Mouse (Mus musculus) intestine, postnatal 0 days (tissue): ENCODE data around the gene 4930558K02Rik. TPM values are rescaled to one million over a fixed set of nuclear protein-coding genes. Genes with fewer than 3 reads are reported as not detected.

Source experiments
- ATAC-seq: fragments of 200-750 bp; cut with Nextera tagmentation; 2 replicates; pipeline ENCODE4 v1.8.0; 2017; ENCODE audit warnings: mild to moderate bottlenecking, moderate TSS enrichment, moderate library complexity
- H3K27ac ChIP-seq: fragments of 300-500 bp; sonication (generic); 2 replicates; pipeline ENCODE4 v1.5.1; 2014; ENCODE audit warnings: mild to moderate bottlenecking, low read depth, low read length, moderate library complexity
- H3K27me3 ChIP-seq: fragments of 300-500 bp; sonication (generic); replicated peaks from 2 replicates; pipeline ENCODE4 v1.6.1; 2014; ENCODE audit warnings: low read length, mixed read lengths; ENCODE audit not compliant: control insufficient read depth, insufficient read depth
- H3K36me3 ChIP-seq: fragments of 300-500 bp; sonication (generic); 2 replicates; pipeline ENCODE4 v1.6.1; 2014; ENCODE audit warnings: mild to moderate bottlenecking, moderate library complexity; ENCODE audit not compliant: control insufficient read depth, insufficient read depth
- H3K4me1 ChIP-seq: fragments of 300-500 bp; sonication (generic); replicated peaks from 2 replicates; pipeline ENCODE4 v1.6.1; 2014; ENCODE audit warnings: antibody characterized with exemption, low read length, mixed read lengths; ENCODE audit not compliant: control insufficient read depth, insufficient read depth
- H3K4me2 ChIP-seq: fragments of 300-500 bp; sonication (generic); replicated peaks from 2 replicates; pipeline ENCODE4 v1.6.1; 2014; ENCODE audit warnings: low read depth, mild to moderate bottlenecking, moderate library complexity
- H3K4me3 ChIP-seq: fragments of 300-500 bp; sonication (generic); 2 replicates; pipeline ENCODE4 v1.5.1; 2014; ENCODE audit warnings: low read depth, low read length
- H3K9ac ChIP-seq: fragments of 300-500 bp; sonication (generic); 2 replicates; pipeline ENCODE4 v1.6.1; 2014; ENCODE audit warnings: mild to moderate bottlenecking, low read depth, low read length
- H3K9me3 ChIP-seq: fragments of 300-500 bp; sonication (generic); 2 replicates; pipeline ENCODE4 v1.6.1; 2016; ENCODE audit warnings: mixed run types; ENCODE audit not compliant: control insufficient read depth
- CTCF ChIP-seq: sonication (generic); IDR thresholded peaks from 2 replicates; pipeline ENCODE4 v1.5.1; 2016; ENCODE audit warnings: low read depth, mild to moderate bottlenecking, control low read depth, antibody characterized with exemption, moderate library complexity
- WGBS: fragments of 180-500 bp; shearing (Covaris S2); extraction: QIAGEN DNeasy Blood & Tissue Kit; methylation state at CpG from one replicate; pipeline ENCODE4 v1.1.7; 2014; 5-methylcytosine and 5-hydroxymethylcytosine counted together
- polyA plus RNA-seq: library from polyadenylated mRNA; unstranded; fragments of >200 nt; fragmentation: Nextera tagmentation; extraction: Ambion mirVana; gene quantifications from 2 replicates; pipeline ENCODE4 v1.2.1, GENCODE M21; 2015

Gene 4930558K02Rik
- polyA plus RNA-seq, 1 experiment from 2014 or later, result not detected

DNA sequence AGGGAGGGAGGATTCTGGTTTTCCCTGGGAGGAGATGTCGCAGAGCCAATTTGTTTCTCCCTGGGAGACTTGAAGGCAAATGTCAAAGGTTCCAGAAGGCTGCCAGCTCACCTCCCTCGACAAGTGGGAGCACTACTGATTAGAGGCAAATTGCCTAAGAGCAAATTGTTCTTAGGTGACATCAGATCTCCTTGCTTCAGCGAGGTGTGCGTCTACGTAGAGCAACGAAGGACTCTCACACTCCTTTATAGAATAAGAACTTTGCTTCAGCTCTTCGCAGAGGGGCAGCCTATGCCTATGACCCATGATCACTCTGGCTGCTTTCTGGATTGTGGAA, 65.8 kb downstream of the 4930558K02Rik start:
- Histone ChIP-seq H3K4me3 (no peak overlapping the region), H3K4me2 (no peak overlapping the region), H3K27ac (peak overlapping the region; percentile 91), H3K4me1 (no peaks in the 10 kb centered on the region), H3K9ac (no peak overlapping the region), H3K27me3 (no peaks in the 10 kb centered on the region), H3K36me3 (no peaks in the 10 kb centered on the region), H3K9me3 (no peaks in the 10 kb centered on the region)
- 45% methylated on average over 7 of the region's 7 CpGs for WGBS
- peak; percentile 80 for ATAC-seq
- TF ChIP-seq CTCF, result no peak

- peak; percentile 93 for ATAC-seq
These were observed 66.3 kb downstream of the 4930558K02Rik start for GRCm38 (mm10) chr1:161912940-161913647.

DNA sequence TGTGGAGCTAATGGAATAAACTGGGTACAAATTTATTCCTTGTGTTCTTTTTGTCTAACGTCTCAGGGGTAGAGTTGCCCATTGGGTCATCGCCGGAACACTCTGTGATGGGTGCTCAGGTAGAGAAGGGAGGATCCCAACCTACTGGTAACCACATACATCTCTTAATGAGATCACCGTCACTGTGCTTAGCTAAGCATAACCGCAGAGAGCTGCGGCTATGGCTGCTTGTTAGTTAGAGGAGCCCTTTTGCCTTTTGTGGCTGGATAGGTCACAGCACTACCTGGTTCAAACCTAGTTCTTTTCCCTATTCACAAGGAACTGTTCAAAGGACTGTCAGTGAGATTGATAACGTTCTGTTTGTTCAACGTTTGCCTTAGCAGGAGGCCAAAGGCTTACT, 70.4 kb downstream of the 4930558K02Rik start:
- ATAC-seq, result no peak
- no peak overlapping the region for H3K9ac ChIP-seq
- no peak for TF ChIP-seq CTCF
- no peaks in the 10 kb centered on the region for H3K36me3 ChIP-seq
- 68% methylated on average over 8 of the region's 8 CpGs for WGBS
- no peak overlapping the region for H3K4me3 ChIP-seq
- H3K9me3 ChIP-seq, result no peaks in the 10 kb centered on the region
- no peak overlapping the region for H3K27ac ChIP-seq
- H3K4me2 ChIP-seq, result no peak overlapping the region
- H3K4me1 ChIP-seq, result no peaks in the 10 kb centered on the region; the same call in 1 of the 2 replicates
- H3K27me3 ChIP-seq, result no peaks in the 10 kb centered on the region

More at GRCm38 (mm10) chr1:161912940-161913647, 66.3 kb downstream of the 4930558K02Rik start:
- no peaks in the 10 kb centered on the region; the same call in 1 of the 2 replicates for H3K4me1 ChIP-seq
- no peaks in the 10 kb centered on the region for H3K36me3 ChIP-seq
- WGBS, result 41% methylated on average over 4 of the region's 4 CpGs
- no peak overlapping the region for H3K4me3 ChIP-seq
- H3K4me2 ChIP-seq, result no peak overlapping the region
- H3K27me3 ChIP-seq, result no peaks in the 10 kb centered on the region
- no peaks in the 10 kb centered on the region for H3K9me3 ChIP-seq
- H3K27ac ChIP-seq, result peak overlapping the region; percentile 91
- no peak for TF ChIP-seq CTCF
- no peak overlapping the region for H3K9ac ChIP-seq

GRCm38 (mm10) chr1:161907795-161908457, 71.5 kb downstream of the 4930558K02Rik start:
- ATAC-seq, result no peak
- no peak for TF ChIP-seq CTCF
- no peaks in the 10 kb centered on the region for H3K36me3 ChIP-seq
- H3K9me3 ChIP-seq, result no peaks in the 10 kb centered on the region
- H3K4me3 ChIP-seq, result no peak overlapping the region
- H3K27me3 ChIP-seq, result no peaks in the 10 kb centered on the region
- WGBS, result 11% methylated on average over 2 of the region's 2 CpGs
- H3K4me2 ChIP-seq, result no peak overlapping the region
- H3K9ac ChIP-seq, result no peak overlapping the region
- H3K27ac ChIP-seq, result peak overlapping the region; percentile 21; the same call in 1 of the 2 replicates
- no peaks in the 10 kb centered on the region; the same call in 1 of the 2 replicates for H3K4me1 ChIP-seq

- Histone ChIP-seq H3K4me3 (no peak overlapping the region), H3K4me1 (no peaks in the 10 kb centered on the region; the same call in 1 of the 2 replicates), H3K27ac (no peak overlapping the region), H3K36me3 (no peaks in the 10 kb centered on the region), H3K9ac (no peak overlapping the region), H3K27me3 (no peaks in the 10 kb centered on the region), H3K9me3 (no peaks in the 10 kb centered on the region), H3K4me2 (no peak overlapping the region)
- TF ChIP-seq CTCF, result no peak
- no peak for ATAC-seq
- 77% methylated on average over 4 of the region's 4 CpGs for WGBS
These were observed 72.3 kb downstream of the 4930558K02Rik start for GRCm38 (mm10) chr1:161907111-161907510.

DNA sequence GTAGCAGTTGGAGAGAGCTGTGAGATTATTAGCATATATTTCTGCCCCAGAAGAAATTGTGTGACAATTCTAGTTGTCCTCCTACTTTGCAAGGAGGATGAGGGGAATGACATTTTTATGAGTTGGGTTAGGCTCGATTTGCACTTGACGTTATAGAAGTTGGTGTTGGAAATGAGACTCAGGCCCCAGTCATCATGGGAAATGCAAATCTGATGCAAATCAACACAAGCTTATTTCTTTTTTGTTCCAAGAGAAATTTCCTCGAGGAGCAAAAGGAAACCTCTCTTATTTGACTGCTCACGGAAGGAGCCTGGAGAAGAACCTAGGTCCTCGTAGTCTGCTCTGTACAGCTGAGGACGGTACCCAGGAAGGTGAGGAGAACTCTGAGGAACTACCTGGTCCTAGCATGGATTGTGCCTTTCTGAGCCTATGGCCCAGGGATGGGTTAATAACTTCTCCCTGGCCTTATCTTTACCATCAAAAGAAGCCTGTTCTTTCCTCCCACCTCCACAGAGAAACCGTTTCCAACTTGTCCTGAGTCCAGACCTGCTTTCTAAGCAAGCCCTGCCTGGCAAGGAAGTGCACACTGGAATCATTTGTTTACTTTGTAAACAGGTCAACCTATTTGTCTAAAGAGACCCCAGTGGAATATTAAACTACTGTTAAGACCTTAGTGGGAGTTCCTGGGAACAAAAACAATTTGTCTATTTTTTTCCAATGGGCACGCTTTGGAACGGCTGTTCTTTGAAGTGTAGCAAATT, 76.6 kb downstream of the 4930558K02Rik start:
- 51% methylated on average over 9 of the region's 9 CpGs for WGBS
- H3K27ac ChIP-seq, result no peak overlapping the region

More for the DNA sequence above, 76.6 kb downstream of the 4930558K02Rik start:
- H3K4me1 ChIP-seq, result no peaks in the 10 kb centered on the region; the same call in 1 of the 2 replicates
- H3K36me3 ChIP-seq, result no peaks in the 10 kb centered on the region
- H3K4me2 ChIP-seq, result no peak overlapping the region
- H3K4me3 ChIP-seq, result no peak overlapping the region
- no peak for TF ChIP-seq CTCF
- ATAC-seq, result no peak
- no peaks in the 10 kb centered on the region for H3K27me3 ChIP-seq
- no peaks in the 10 kb centered on the region for H3K9me3 ChIP-seq
- H3K9ac ChIP-seq, result no peak overlapping the region
